Mouse (Mus musculus): ENCODE data around the gene Lpcat2.

Lpcat2 gene

DNA sequence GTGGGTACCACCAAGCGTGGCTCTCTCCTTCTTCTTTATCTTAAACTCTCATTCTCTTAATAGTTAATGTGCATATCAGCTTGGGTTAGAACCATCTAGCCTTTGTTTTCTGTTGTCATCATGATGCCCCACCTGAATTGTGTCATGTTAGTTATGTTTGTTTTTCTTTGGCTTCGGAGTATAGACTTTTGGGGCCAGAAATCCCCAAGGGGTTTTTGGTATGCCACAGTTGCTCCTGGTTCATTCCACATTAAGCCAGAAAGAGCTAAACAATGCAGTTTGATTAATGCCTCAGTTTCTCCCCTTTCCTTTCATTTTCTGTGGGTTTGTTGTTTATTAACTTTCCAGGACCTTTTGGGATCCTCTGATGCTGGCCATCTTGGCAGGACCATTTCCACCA, 53.3 kb downstream of the Lpcat2 start:
- no peak for DNase-seq (ENCODE audit: low spot score in 2 of 2)

DNA sequence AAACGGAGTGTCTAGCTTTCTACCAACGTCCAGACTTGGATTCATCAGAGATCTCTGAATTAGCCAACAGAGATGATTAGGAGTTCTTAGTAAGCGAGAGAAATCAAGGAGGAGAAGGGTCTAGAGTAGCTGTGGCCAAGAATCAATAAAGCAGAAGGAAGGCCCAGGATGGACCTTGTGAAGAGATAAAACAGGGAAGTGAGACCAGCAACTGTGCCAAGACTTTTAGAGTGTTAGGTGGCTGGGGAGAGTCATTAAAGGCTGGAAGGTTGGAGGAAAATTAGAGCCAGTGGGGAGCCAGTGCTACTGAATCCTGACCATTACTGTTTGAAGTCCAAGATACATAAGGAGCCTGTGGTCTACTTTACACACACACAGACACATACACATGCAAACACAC, 56.3 kb downstream of the Lpcat2 start:
- no peak for DNase-seq (ENCODE audit: low spot score in 2 of 2)

DNA sequence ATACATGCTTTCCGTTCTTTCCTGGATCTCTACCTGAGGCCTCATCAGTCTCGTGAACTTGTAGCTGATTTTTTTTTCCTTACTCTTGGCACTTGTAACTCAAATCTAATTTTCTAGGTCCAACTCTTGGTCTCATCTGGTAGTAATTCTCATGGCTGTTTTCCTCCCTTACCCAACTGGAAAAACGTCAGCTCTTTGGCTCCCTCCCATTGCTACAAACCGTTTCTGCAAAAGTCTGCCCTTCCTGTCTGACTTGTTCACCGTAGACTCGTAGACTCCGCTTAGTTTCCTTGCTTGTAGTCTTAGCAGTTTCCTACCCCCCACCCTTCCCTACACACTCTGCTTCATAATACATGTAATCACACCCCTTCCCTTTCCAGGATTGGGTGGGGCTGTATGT, 58.3 kb downstream of the Lpcat2 start:
- no peak for DNase-seq (ENCODE audit: low spot score in 2 of 2)

DNA sequence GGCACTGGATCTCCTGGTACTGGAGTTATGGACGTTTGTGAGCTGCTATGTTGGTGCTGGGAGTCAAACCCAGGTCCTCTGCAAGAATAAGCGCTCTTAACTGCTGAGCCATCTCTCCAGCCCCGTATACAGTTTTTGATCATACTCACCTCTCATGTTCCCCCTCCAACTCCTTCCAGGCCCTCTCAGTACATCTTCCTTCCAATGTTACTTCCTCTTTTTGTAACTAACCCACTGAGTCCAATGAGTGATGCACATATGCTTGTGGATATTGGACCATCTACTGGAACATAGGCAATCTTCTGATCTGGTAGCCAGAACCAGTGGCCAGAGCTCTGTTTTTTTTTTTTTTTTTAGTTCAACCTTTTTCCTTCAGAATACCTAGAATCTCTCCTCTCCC, 60.9 kb downstream of the Lpcat2 start:
- DNase-seq (ENCODE audit: low spot score in 2 of 2), result no peak

DNA sequence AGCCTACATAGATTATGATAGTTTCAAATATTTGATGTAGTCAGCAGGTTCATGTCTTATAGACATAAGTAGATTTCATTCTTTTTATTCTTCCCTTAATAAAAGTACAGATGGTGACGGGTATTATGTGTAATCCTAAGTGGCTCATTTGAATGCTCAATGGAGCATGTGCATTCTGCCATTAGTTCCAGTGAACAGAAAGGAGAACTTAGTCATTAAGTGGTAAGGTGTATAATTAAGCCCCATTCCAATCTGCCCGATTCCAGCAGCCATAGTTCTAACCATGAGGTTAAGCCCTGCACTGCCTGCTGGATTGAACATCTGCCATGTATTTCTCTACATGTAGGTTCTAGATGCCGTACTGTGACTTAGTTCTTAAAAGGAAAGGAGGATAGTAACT, 66.6 kb downstream of the Lpcat2 start:
- no peak for DNase-seq (ENCODE audit: low spot score in 2 of 2)

DNA sequence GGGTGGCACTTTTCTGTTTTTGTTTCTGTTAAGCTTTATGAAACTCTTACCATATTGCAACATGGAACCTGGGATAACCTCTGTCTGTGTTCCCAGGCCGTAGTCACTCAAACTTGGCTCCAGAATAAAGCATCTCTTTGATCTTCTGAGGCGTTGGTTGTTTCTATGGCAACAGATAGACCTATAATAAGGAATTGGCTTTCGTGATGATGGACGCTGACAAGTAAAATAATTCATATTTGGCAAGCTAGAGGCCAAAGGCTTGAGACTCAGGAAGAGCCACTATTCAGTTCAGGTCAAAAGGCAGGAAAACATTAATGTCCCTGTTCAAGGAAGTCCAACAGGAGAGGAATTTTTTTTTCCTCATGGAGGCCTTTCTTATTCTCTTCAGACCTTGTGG, 73.8 kb downstream of the Lpcat2 start:
- DNase-seq (ENCODE audit: low spot score in 2 of 2), result no peak

DNA sequence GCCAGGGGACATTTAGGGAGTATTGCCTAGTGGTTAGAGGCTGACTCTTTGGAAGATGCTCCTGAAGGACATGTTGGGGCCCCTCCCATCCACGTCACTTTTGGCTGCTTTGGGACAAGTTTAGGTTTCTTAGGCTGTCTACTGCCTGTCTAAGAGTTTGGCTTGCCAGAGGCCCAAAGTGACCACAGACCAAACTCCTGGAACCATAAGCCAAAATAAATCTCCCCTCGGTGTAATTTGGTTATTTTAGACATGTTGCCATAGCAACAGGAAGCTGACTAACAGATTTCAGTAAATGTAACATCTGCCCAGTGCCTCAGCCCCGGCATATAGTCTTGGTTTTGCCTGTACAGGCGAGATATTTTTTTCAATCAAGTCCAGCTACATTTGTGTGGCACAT, 82.9 kb downstream of the Lpcat2 start:
- DNase-seq (ENCODE audit: low spot score in 2 of 2), result no peak

DNA sequence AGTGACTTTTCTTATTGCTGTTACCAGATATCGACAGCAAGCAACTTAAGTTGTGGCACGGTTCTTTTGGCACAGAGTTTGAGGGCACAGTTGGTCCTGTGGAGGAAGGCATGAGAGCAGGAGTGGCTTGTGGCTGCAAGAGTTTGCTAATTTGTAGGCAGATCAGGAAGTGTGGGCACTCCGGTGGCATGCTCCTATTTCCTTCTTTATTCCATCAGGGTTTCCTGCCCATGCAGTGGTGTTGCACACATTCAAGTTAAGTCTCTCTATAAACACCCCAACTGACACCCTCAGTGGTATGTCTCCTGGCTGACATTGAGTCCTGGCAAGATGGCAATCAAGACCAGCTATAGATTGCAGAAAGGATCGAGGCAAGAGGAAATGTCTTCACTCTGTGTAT, 93.9 kb downstream of the Lpcat2 start:
- no peak for DNase-seq (ENCODE audit: low spot score in 2 of 2)

DNA sequence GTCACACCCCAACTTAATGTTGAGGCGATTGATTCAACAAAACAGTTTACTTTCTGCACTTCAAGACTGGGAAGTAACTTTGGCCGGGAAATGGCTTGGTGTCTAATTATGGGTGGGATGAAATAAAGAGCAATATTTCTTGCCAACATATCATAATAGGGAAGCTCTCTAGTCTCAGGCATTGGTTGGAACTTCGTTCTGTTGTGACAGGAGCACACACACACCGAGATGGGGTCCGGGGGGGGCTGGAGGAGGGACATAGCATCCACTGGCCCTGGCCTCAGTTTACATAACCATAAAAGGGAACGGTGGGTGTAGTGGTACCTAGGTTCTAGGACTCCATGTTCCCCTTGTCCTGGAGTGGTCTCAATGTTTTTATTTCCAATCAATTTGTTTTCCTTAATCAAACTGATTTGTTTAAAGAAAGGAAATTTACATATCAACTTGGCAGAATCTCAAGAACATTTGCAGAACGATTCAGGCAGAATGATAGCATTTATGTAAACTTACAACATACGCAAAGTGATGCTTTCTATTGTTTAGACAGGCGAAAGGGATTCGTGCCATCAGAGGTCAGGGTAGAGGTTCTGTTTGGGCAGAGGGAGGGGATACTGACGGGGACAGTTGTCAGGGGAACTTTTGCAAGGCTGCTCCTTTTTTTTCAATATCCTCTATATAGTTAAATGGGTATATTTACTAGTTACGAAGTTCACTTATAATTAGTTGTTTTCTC, 95.7 kb downstream of the Lpcat2 start:
- no peak for DNase-seq (ENCODE audit: low spot score in 2 of 2)

DNA sequence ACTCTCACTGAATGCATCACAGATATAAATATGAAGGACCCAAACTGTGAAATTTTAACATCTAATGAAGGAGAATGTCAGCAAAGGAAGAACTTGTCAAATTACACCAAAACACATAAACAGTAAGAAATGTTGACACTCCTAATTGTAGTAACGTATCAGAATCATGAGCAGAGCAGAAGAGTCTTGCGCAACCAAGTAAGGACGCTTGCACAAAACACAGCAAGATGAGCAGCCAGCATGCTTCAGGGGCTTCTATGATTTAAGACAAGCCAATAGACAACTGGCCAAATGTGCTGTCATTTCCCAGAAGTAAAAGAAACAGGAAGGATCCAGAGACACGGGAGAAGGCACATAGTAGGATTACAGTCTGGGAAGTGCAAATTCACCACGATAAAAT, 98.9 kb downstream of the Lpcat2 start:
- DNase-seq (ENCODE audit: low spot score in 2 of 2), result no peak

DNA sequence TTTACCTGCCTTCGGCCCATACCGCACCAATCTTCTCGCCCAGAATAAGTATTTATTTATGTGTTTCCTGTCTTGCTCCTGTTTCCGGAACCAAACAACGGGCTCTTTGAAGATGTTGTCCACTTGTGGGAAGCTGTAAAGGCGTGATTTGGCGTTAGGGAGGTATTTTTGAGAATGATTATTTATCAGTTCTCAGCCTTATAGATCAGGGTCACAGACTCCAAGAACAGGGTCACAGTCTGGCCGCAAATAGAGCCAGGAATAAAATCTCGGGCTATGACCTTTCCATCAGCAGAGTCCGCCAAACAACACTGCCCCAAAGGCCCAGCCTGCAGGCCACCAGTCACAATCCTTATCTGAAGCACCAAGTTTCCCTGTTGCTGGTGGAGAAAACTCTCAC, 104.6 kb downstream of the Lpcat2 start, which contains the start of gene Slc6a2:
Gene Slc6a2, plus strand, starts transcription at position 301 of the 400 bp plus-strand sequence.
- DNase-seq (ENCODE audit: low spot score in 2 of 2), result no peak

DNA sequence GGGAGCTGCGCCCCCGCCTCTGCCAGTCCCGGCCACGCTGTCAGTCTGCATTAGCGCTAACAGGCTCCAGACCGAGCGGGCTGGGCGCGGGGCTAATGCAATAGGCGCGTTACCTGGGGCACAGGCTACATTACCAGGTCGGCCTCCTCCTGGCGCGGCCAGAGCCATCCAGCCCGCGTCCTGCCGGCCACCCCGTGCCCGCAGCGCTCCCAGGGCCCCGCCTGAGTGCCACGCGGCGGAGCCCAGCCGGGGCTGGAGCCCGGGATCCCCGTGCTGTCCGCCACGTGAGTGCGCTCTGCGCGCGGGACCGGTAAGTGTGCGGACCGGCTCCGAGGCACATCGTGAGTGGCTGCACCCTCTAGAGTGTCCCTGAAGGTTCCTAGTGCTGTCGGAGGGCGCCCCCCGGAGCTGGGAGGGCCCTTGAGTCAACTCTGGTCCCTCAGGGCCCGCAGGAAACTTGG, 105.3 kb downstream of the Lpcat2 start:
- no peak for DNase-seq (ENCODE audit: low spot score in 2 of 2)

DNA sequence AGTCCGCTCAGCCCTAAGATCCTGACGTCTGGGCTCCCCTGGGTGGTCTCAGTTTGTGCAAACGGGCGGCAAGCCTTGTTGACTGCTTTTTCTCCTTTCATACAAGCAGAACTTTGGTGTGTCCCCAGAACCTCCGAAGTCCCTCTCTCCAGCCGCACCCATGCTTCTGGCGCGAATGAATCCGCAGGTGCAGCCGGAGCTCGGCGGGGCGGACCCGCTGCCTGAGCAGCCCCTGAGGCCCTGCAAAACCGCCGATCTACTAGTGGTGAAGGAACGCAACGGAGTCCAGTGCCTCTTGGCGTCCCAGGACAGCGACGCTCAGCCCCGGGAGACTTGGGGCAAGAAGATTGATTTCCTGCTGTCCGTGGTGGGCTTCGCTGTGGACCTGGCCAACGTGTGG, 105.9 kb downstream of the Lpcat2 start:
- no peak for DNase-seq (ENCODE audit: low spot score in 2 of 2)

DNA sequence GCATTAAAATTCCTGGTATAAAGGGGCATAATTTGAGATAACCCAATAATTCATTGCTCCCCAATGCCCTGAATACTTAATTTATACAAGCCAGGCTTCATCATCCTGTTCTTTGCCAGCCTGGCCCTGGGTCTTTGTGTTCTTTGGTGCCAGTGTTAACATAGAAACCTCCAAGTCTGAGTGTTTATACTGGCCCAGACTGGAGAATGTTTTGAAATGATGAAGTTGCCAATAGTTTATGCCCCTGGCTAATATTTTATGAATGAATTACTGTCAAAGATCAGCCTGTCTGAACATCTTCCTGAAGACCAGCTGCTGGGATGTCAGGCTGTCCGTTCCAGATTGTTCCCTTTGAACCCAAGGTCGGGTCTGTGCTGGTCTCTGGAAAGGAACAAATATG, 109.4 kb downstream of the Lpcat2 start:
- DNase-seq (ENCODE audit: low spot score in 2 of 2), result no peak

All from frontal cortex, postnatal 10 days (tissue).